Mouse (Mus musculus): ENCODE measurements around the gene Gm37240. TPM values are rescaled to one million over a fixed set of nuclear protein-coding genes. Genes with fewer than 3 reads are reported as not detected.

Gene Gm37240
- polyA plus RNA-seq, 1 experiment from 2014 or later = 1.1 TPM

DNA sequence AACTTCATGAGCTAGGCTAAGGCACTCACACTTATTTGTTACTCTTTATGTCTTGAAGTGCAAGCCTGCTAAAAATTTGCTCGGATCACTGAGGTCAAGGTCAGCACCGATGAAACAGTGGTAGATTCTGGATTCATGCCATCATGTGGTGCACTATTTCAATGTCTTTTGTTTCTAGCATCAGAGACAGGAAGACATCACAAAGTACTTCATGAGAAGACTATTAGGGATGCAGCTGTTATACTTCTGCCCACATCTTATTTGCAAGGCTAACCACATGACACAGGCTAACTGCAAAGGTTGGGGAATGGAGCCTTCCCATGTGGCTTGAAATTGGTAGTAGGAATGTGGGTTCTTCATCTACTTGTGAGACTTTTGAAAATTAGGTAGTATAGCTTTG lies 1081.1 kb downstream of the Gm37240 start:
- no peak overlapping the region for H3K27ac ChIP-seq
- no peaks in the 10 kb centered on the region for H3K27me3 ChIP-seq (replicated peaks)
- no peak overlapping the region for H3K4me3 ChIP-seq
- ATAC-seq (ENCODE audit: low FRiP score, low read depth) = no peak
- no peak overlapping the region for H3K4me2 ChIP-seq (replicated peaks)
- WGBS = 93% methylated on average over 2 of the region's 2 CpGs
- no peaks in the 10 kb centered on the region for H3K4me1 ChIP-seq
- no peaks in the 10 kb centered on the region for H3K36me3 ChIP-seq
- no peak overlapping the region for H3K9ac ChIP-seq
- H3K9me3 ChIP-seq = no peaks in the 10 kb centered on the region

DNA sequence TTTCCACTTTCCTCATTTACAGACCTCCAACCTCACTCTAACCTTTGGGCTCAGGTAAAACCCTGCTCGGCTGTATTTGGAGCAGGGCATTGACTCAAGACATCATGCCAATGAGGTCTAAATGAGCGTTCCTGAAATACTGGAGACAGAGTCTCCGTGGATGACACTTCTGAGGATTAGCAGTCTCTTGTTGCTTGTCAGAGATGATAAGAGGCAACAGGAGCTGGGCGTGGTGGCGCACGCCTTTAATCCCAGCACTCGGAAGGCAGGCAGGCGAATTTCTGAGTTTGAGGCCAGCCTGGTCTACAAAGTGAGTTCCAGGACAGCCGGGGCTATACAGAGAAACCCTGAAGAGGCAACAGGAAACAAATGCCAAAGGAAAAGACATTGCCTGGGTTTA lies 1083.3 kb downstream of the Gm37240 start:
- no peak overlapping the region for H3K9ac ChIP-seq
- no peak for ATAC-seq (ENCODE audit: low FRiP score, low read depth)
- 75% methylated on average over 9 of the region's 9 CpGs for WGBS
- no peak overlapping the region for H3K4me2 ChIP-seq (replicated peaks)
- no peaks in the 10 kb centered on the region for H3K4me1 ChIP-seq
- no peaks in the 10 kb centered on the region for H3K27me3 ChIP-seq (replicated peaks)
- H3K27ac ChIP-seq = no peak overlapping the region
- H3K9me3 ChIP-seq = no peaks in the 10 kb centered on the region
- no peak overlapping the region for H3K4me3 ChIP-seq
- H3K36me3 ChIP-seq = no peaks in the 10 kb centered on the region

DNA sequence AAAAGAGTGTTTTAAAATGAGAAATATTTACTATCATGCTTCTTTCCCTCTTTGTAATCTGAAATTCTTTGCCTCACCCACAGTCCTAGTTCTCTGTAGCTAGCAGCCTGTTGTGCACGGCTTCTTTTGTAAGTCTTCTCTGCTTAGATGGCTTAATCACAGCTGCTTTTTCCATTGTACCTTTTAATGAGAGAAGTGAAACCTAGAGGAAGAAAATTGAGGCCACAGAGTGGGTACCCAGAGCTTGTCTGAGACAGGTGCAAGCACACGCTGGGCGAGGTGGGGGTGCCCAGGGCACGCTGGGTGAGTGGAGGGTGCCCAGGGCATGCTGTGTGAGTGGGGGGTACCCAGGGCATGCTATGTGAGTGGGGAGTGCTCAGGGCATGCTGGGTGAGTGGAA lies 1099.4 kb downstream of the Gm37240 start:
- WGBS = 85% methylated on average over 4 of the region's 4 CpGs
- ATAC-seq (ENCODE audit: low FRiP score, low read depth) = no peak
- Histone ChIP-seq H3K9ac (no peak overlapping the region), H3K36me3 (no peaks in the 10 kb centered on the region), H3K4me2 (replicated peaks) (no peak overlapping the region), H3K4me3 (no peak overlapping the region), H3K27ac (no peak overlapping the region), H3K9me3 (peaks cover 7% of the 10 kb centered on the region), H3K27me3 (replicated peaks) (no peaks in the 10 kb centered on the region), H3K4me1 (no peaks in the 10 kb centered on the region)

DNA sequence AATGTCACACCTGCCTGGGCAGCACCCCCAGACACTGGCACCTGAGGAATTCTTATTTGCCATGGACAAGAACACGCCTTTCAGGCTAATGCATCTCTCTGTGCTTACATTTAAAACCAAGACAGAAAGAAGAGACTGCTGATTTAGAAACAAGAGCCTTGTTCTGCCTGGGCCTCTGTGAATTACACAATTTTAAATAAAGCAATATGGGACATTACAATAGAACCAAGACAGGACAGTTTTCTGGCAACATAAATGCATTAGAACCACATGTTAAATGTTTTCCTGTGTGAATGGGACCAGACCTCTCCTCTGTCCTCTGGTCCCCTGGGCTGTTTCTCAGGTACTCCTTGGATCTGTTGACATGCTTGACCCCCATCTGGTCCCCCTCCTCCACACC lies 1111.2 kb downstream of the Gm37240 start:
- no peaks in the 10 kb centered on the region for H3K9me3 ChIP-seq
- 82% methylated on average over 1 of the region's 1 CpGs for WGBS
- H3K36me3 ChIP-seq = no peaks in the 10 kb centered on the region
- H3K4me2 ChIP-seq (replicated peaks) = no peak overlapping the region
- H3K4me3 ChIP-seq = no peak overlapping the region
- no peaks in the 10 kb centered on the region for H3K4me1 ChIP-seq
- H3K27me3 ChIP-seq (replicated peaks) = no peaks in the 10 kb centered on the region
- ATAC-seq (ENCODE audit: low FRiP score, low read depth) = no peak
- no peak overlapping the region for H3K9ac ChIP-seq
- no peak overlapping the region for H3K27ac ChIP-seq

DNA sequence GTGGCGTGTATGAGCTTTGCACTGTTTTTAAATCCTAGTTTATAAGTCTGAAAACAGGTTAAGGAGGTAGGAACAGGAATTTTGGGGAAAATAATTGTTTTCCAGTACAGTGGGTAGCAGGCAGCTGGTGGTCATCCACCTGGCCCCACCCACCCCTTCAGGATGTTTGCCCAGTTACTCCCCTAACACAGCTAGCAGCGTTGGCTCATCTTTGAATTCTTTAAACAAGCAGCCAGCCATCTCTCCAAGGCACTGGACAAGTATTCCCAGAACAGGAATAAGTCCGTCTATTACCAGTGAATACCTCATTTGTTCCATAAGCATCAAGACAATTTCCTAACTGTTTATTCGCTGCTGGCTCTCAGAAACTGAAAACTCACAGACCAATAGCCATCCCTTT lies 1111.7 kb downstream of the Gm37240 start:
- H3K36me3 ChIP-seq = no peaks in the 10 kb centered on the region
- H3K4me2 ChIP-seq (replicated peaks) = no peak overlapping the region
- ATAC-seq (ENCODE audit: low FRiP score, low read depth) = no peak
- 70% methylated on average over 4 of the region's 4 CpGs for WGBS
- no peaks in the 10 kb centered on the region for H3K9me3 ChIP-seq
- H3K27ac ChIP-seq = no peak overlapping the region
- H3K9ac ChIP-seq = no peak overlapping the region
- H3K4me1 ChIP-seq = no peaks in the 10 kb centered on the region
- no peak overlapping the region for H3K4me3 ChIP-seq
- H3K27me3 ChIP-seq (replicated peaks) = no peaks in the 10 kb centered on the region

DNA sequence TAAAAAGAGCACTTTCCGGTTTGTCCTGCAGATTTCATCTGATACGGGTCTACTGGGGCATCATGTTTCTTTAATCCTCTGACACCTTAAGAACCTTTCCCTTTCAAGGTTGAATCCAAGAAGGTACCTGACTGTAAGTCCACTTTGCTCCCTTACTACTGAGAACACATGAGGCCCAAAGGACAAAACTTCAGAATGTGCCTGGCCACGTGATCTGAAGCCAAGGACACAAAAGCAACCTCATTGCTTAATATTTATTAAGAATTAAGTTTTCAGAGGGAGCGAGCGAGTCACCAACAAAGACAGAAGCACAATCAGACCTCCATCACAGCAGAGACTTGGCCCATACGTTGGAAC lies 1112.3 kb downstream of the Gm37240 start:
- Histone ChIP-seq H3K9ac (no peak overlapping the region), H3K27ac (no peak overlapping the region), H3K4me1 (no peaks in the 10 kb centered on the region), H3K9me3 (no peaks in the 10 kb centered on the region), H3K4me2 (replicated peaks) (no peak overlapping the region), H3K4me3 (no peak overlapping the region), H3K27me3 (replicated peaks) (no peaks in the 10 kb centered on the region), H3K36me3 (no peaks in the 10 kb centered on the region)
- 66% methylated on average over 6 of the region's 6 CpGs for WGBS
- no peak for ATAC-seq (ENCODE audit: low FRiP score, low read depth)

DNA sequence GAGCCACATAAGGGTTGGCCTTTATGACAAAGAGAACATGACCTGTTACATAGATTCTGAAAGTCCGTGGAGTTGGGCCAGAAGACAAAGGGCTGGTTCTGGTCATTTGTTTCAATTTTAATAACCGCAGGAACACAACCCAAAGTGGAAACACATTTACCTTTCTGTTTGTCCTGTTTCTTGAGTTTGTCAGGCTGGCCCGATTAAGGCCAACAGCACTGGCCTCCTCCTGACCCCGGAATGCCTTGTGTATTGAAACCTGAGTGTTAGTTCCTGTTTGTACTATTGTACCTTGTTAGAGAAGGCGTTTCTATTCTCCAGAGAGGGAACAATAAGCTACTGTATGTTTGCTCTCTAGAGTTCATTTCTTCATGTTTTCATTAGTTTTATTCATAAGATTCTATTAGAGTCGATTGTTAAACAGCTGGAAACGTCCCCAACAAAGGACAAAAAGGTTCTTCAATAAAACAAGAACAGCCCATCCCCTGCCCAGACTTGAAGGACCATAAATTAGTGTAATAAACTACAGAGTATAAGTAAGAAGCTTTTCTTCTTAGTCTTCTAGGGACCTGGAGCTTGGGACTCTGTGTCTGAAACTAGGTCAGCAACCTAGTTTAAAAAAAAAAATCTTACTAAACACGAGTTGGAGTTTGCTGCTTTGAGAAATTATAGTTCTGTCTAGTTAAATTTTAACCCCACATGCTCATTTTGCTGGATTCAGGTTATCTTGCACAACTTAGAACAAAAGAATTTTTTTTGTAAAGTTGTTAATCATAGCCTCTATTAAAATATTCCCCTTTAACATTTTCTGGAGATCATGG lies 1112.9 kb downstream of the Gm37240 start:
- Histone ChIP-seq H3K9me3 (no peaks in the 10 kb centered on the region), H3K27ac (no peak overlapping the region), H3K4me2 (replicated peaks) (no peak overlapping the region), H3K36me3 (no peaks in the 10 kb centered on the region), H3K9ac (no peak overlapping the region), H3K27me3 (replicated peaks) (no peaks in the 10 kb centered on the region), H3K4me1 (no peaks in the 10 kb centered on the region), H3K4me3 (no peak overlapping the region)
- no peak for ATAC-seq (ENCODE audit: low FRiP score, low read depth)
- 23% methylated on average over 8 of the region's 8 CpGs for WGBS

DNA sequence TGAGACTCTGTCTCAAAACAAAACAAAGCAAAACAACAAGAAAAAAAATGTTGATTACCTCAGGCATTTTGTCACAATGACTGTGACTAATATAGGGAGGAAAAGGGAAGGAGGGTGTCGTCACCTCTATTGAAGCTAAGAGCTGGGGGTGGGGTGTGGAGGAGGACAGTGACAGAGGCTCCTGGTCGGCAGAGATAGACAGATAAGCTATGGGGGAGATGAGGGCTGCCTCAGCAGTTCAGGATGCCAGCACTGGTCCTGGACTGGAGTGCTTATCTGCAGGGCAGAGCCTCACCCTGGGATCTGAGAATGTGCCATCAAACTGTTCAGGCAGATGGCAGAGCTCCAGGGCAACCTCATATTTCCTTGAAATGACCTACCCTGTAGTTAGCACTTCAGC lies 1115.3 kb downstream of the Gm37240 start:
- no peak for ATAC-seq (ENCODE audit: low FRiP score, low read depth)
- Histone ChIP-seq H3K9me3 (no peaks in the 10 kb centered on the region), H3K27ac (no peak overlapping the region), H3K27me3 (replicated peaks) (no peaks in the 10 kb centered on the region), H3K4me2 (replicated peaks) (no peak overlapping the region), H3K9ac (no peak overlapping the region), H3K36me3 (no peaks in the 10 kb centered on the region), H3K4me3 (no peak overlapping the region), H3K4me1 (no peaks in the 10 kb centered on the region)
- 51% methylated on average over 2 of the region's 2 CpGs for WGBS

DNA sequence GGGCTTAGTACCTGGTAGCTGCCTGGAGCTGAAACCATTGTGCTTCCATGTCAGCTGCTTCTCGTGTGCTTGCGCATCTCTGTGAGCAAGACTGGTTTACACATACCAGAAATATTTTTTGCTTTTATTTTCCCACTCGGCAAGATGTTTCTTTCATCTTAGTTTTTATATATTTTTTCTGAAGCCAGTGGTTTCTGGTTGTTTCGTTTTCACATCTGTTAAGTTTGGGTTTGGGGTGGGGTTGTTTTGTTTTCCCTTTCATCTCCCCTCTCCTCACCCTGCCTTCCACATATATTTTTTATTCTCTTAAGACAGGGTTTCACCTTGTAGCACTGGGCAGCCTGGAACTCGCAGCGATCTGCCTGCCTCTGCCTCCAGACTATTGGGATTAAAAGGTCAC lies 1116.8 kb downstream of the Gm37240 start:
- Histone ChIP-seq H3K9ac (no peak overlapping the region), H3K27ac (no peak overlapping the region), H3K27me3 (replicated peaks) (no peaks in the 10 kb centered on the region), H3K9me3 (no peaks in the 10 kb centered on the region), H3K4me2 (replicated peaks) (no peak overlapping the region), H3K4me1 (no peaks in the 10 kb centered on the region), H3K36me3 (no peaks in the 10 kb centered on the region), H3K4me3 (no peak overlapping the region)
- no peak for ATAC-seq (ENCODE audit: low FRiP score, low read depth)
- 93% methylated on average over 6 of the region's 6 CpGs for WGBS

DNA sequence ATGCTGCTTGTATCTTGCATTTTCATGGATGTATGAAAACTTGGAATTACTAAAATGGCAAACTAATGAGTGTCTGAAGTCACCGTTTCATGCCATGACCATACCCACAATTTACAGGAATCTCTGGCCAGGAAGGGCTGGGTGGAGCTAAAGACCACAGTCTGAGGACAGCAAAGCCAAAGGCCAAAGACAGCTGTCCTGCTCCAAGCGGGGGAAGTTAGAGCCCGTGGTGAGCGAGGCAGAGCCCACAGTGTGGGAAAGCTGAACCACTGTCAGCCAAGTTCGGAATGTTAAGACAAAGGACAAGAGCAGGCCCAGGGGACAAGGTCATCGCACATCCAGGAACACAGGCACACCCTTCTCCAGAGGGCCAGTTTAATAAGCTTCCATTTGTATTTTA lies 1117.9 kb downstream of the Gm37240 start:
- H3K4me3 ChIP-seq = no peak overlapping the region
- WGBS = 79% methylated on average over 6 of the region's 6 CpGs
- ATAC-seq (ENCODE audit: low FRiP score, low read depth) = no peak

DNA sequence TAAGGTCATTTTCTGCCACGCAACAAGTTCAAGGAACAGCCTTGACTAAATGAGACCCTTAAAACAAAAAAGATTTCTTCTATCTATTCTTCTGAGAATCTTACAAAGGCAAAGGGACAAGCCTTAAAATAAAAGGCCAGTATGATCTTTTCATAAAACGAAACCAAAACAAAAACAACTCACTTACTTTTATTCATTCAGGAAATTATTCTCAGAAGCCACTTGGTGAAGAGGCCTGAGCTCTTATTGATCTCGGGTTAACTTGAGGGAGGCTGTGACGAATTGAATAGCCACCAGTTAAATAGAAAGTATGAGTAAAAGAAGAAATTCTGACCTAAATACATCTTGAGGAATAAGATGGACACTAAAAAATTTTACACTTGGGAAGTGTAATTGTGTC lies 1118.4 kb downstream of the Gm37240 start:
- ATAC-seq (ENCODE audit: low FRiP score, low read depth) = no peak
- no peak overlapping the region for H3K4me3 ChIP-seq
- H3K9me3 ChIP-seq = no peaks in the 10 kb centered on the region
- no peaks in the 10 kb centered on the region for H3K27me3 ChIP-seq (replicated peaks)
- no peak overlapping the region for H3K27ac ChIP-seq
- H3K4me2 ChIP-seq (replicated peaks) = no peak overlapping the region
- H3K9ac ChIP-seq = no peak overlapping the region
- no peaks in the 10 kb centered on the region for H3K4me1 ChIP-seq
- H3K36me3 ChIP-seq = no peaks in the 10 kb centered on the region
- 90% methylated on average over 4 of the region's 4 CpGs for WGBS

More for the DNA sequence above, 1117.9 kb downstream of the Gm37240 start:
- no peaks in the 10 kb centered on the region for H3K36me3 ChIP-seq
- H3K27ac ChIP-seq = no peak overlapping the region
- H3K4me2 ChIP-seq (replicated peaks) = no peak overlapping the region
- H3K4me1 ChIP-seq = no peaks in the 10 kb centered on the region
- H3K9ac ChIP-seq = no peak overlapping the region
- no peaks in the 10 kb centered on the region for H3K27me3 ChIP-seq (replicated peaks)
- H3K9me3 ChIP-seq = no peaks in the 10 kb centered on the region

DNA sequence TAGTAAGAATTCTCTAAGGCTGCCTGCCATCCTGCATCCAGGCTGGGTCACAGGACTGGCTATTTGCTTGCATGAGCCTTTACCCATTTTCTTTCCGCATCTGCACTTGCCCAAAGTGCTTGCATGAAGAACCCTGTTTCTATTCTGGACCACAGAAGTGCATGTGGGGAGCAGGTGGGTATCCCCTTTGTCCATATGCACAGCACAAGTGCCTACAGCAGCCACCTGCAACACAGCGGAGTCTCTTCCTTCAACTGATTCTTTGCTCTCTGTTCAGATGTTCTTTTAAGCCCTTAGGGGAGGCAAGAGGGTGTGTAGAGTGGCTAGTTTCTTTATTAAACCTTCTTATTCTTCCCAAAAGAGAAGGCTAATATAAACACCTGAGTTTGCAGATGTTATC lies 1133.5 kb downstream of the Gm37240 start:
- Histone ChIP-seq H3K4me1 (no peaks in the 10 kb centered on the region), H3K4me3 (no peak overlapping the region), H3K9me3 (no peaks in the 10 kb centered on the region), H3K9ac (no peak overlapping the region), H3K4me2 (replicated peaks) (no peak overlapping the region), H3K27ac (no peak overlapping the region), H3K36me3 (no peaks in the 10 kb centered on the region), H3K27me3 (replicated peaks) (no peaks in the 10 kb centered on the region)
- 96% methylated on average over 2 of the region's 2 CpGs for WGBS
- no peak for ATAC-seq (ENCODE audit: low FRiP score, low read depth)

DNA sequence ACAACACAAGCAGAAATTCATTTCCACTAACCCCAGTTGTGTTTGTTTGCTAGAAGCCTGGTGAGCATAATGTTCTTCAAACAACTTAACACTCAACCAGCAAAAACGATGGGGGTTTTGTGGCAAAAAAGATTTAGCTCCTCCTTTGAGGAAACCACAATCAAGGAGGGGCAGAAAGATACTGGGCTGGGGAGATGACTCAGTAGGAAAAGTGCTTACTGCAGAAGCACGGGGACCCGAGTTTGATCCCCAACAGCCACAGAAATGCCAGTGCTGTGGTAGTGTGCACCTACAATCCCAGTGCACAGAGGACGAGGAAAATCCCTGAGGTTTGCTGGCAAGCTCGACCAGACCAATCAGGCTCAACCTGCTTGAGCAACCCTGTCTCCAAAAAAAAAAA lies 1138.1 kb downstream of the Gm37240 start:
- Histone ChIP-seq H3K4me2 (replicated peaks) (no peak overlapping the region), H3K4me1 (peaks cover 18% of the 10 kb centered on the region), H3K9me3 (no peaks in the 10 kb centered on the region), H3K27me3 (replicated peaks) (no peaks in the 10 kb centered on the region), H3K9ac (no peak overlapping the region), H3K36me3 (no peaks in the 10 kb centered on the region), H3K27ac (no peak overlapping the region), H3K4me3 (no peak overlapping the region)
- ATAC-seq (ENCODE audit: low FRiP score, low read depth) = no peak
- WGBS = 66% methylated on average over 5 of the region's 5 CpGs

Measured in neural tube, embryonic 12.5 days (tissue).